Mouse (Mus musculus) heart, postnatal 36 days (tissue): ENCODE data around the gene Oprd1. TPM values are rescaled to one million over a fixed set of nuclear protein-coding genes. Genes with fewer than 3 reads are reported as not detected.

ENCODE experiments used
- DNase-seq, 2 experiments: peaks; one replicate each; pipeline ENCODE4 v3.0.0; 2021 to 2022
- intact Hi-C: fragments of 180-260 bp; cut with DNase I; formaldehyde crosslinking; loops from one replicate; pipeline ENCODE4 v1.15.1; 2025
- total RNA-seq, 2 experiments: library from RNA; stranded (reverse); gene quantifications; 2 replicates each; pipeline ENCODE4 v1.2.3; 2021

Oprd1 gene
- under 1 TPM; 0.27 to 0.44 TPM for total RNA-seq

DNA sequence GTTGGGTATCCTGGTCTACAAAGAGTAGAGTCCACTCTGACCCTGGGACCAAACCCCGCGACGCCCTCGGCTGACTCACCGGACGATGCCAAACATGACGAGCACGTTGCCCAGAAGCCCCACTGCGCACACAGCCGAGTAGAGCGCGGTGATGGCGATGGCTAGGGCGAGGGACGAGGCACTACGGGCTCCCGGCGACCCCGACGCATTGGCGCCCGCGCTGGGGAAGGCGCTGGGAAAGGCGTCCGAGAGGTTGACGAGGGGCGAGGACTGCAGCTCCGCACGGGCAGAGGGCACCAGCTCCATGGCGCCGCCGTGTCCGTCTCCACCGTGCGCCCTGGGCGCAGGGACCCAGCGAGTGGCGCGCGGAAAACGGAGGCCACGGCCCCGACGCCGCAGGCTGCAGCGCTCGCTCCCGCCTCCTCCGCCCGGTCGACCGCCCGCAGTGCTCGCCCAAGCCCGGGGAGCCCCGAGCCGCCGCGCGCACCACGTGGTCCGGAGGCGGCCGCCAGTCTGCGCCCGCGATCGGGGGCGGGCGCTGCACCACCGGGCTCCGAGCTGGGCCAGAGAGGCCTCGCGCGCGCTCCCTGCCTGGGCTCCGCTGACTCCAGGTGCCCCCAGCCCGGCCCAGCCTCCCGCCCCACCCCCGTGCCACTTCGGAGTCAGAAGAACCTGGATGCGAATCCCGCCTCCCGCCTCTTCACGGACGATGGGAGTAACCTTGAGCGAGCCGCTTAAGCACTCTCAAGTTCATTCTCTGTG is at the start of gene Oprd1:
Oprd1 (minus strand) TSS at position 407 of the 762 bp plus-strand sequence.
- DNase-seq: peak in 1 of 2 experiments; percentile 5
- intact Hi-C loops: no loop called here

GRCm38 (mm10) chr4:132187826-132188401 is 43.6 kb upstream of the Oprd1 start:
- intact Hi-C loops: no loop called here
- no peak for DNase-seq

GRCm38 (mm10) chr4:132183162-132183561 is 38.9 kb upstream of the Oprd1 start:
- intact Hi-C loops: no loop called here
- no peak for DNase-seq

- DNase-seq: no peak
- intact Hi-C loops: no loop called here
Observed at GRCm38 (mm10) chr4:132181721-132182658, 37.7 kb upstream of the Oprd1 start.

- DNase-seq: peak; percentile 25 to 42
- intact Hi-C loops: no loop called here
Observed at GRCm38 (mm10) chr4:132180710-132181109, 36.4 kb upstream of the Oprd1 start.

GRCm38 (mm10) chr4:132178630-132179059 is 34.4 kb upstream of the Oprd1 start:
- intact Hi-C loops: loop anchor here (1.0 to 10.0 kb wide), 3 partner anchors 89 to 314 kb away; no protein-coding TSS in a partner anchor
- DNase-seq: peak; percentile 61

DNA sequence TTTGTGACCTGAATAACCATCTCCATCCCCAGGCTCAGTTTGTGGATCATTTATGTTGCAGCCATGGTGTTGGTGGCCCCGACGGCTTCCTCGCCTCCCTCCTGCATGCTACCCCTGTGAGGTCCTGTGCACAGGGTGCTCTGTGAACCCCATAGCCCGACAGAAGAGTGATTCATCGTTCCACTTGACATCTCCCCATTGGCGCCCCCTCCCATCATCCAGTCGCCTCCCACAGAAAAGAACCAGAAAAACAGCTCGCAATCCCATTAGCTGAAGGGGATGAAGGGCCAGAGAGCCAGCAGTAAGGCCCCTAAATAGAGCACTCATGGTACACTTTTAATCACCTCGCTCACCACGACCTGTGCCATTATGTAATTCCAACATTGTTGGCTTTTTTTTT is 32.2 kb upstream of the Oprd1 start:
- DNase-seq: no peak
- intact Hi-C loops: loop anchor here (10.0 kb wide), 2 partner anchors 202 to 312 kb away; no protein-coding TSS in a partner anchor

GRCm38 (mm10) chr4:132170891-132171290 is 26.6 kb upstream of the Oprd1 start:
- intact Hi-C loops: loop anchor here (10.0 kb wide), 2 partner anchors 196 to 306 kb away; no protein-coding TSS in a partner anchor
- DNase-seq: no peak

DNA sequence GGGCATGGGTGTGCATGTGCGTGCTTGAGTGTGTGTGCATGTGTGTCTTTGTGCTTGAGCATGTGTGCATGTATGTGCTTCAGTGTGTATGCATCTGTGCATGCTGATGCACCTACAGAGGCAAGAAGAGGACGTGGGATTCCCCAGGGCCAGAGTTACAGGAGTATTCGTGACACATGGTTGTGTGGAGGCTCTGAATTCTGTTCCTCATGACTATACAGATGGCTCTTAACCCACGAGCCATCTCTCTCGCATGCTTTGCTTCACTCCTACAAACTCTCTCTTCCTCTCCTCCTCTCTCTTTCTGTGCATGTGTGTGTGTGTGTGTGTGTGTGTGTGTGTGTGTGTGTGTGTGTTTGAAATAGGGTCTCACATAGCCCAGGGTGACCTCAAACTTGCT is 25.5 kb upstream of the Oprd1 start:
- DNase-seq: no peak
- intact Hi-C loops: loop anchor here (10.0 kb wide), 2 partner anchors 195 to 305 kb away; no protein-coding TSS in a partner anchor

DNA sequence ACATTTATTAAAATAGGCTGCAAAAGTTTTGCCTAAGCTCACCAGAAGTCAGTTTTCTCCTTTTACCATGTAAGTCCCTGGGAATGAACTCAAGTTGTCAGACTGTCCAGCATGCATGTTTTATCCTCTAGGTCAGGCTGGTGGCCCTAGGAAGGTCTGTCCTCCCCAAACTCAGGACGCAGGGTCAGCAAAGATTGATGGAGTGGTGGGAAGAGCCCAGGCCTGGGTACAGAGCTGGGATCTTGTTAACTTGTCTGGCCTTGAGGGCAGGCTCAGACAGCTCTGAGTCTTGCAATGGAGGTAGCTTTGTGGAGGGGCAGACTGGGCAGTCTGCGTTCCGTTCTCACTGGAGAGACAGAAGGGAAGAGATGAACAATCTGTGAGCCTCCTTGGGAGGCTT is 25.0 kb upstream of the Oprd1 start:
- intact Hi-C loops: no loop called here
- no peak for DNase-seq

- DNase-seq: no peak
- intact Hi-C loops: no loop called here
Observed at GRCm38 (mm10) chr4:132167436-132167835, 23.1 kb upstream of the Oprd1 start.

DNA sequence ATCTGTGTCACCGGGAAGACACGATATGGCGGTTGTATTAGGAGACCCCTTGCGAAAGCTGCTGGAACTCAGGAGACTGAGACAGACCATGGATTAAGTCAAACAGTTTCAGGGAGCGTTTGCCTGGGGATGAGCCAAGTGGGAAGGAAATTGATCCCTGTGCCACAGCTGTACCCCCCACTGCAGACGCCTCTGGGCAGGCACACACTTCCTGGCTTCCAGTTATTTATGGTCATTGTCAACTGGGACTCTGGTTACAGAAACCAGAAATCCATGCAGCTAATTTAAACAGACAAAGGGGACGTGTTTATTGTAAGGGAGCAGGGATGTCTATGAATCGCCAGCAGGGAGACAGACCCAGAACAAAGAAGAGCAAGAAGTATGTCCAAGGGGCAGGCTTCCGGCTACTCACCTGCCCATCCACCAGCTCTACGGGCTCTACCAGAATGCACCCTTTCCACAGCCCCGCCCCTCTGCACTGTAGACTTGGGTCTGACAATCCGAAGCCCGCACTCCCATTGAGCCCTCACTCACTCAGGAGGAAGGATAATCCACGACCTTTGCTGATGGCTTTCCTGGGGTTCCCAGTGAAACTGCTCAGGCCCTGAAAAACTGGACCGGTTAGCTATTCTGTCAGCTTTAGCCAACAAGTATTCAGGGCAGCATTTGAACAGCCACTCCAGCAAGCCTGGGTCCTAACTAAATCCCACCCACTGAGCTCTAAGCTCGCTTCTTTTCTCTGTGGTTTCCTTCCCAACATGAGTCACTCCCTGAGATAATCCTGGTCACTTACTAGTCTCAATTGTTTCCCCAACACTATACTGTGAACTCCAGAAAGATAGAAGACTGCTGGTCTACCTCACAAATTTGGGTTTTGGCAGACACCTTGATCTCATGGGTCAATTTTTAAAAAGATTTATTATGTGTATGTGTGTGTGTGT is 22.3 kb upstream of the Oprd1 start:
- DNase-seq: no peak
- intact Hi-C loops: no loop called here

GRCm38 (mm10) chr4:132165691-132166090 is 21.4 kb upstream of the Oprd1 start:
- intact Hi-C loops: no loop called here
- DNase-seq: no peak

GRCm38 (mm10) chr4:132156941-132157622 is 12.8 kb upstream of the Oprd1 start:
- intact Hi-C loops: no loop called here
- DNase-seq: no peak

- no peak for DNase-seq
- intact Hi-C loops: no loop called here
Observed at GRCm38 (mm10) chr4:132154877-132155670, 10.8 kb upstream of the Oprd1 start.

- intact Hi-C loops: no loop called here
Observed at GRCm38 (mm10) chr4:132151673-132152072, 7.4 kb upstream of the Oprd1 start.

GRCm38 (mm10) chr4:132146201-132146600 is 1.9 kb upstream of the Oprd1 start:
- no peak for DNase-seq
- intact Hi-C loops: no loop called here

More at GRCm38 (mm10) chr4:132151673-132152072, 7.4 kb upstream of the Oprd1 start:
- DNase-seq: no peak

- intact Hi-C loops: no loop called here
- no peak for DNase-seq
Observed at GRCm38 (mm10) chr4:132145092-132145491, 806 bp upstream of the Oprd1 start.
